ENCODE assay signal across 24 mouse cellular contexts in genomic region chr8:83911809-83912731, GRCm38 (mm10). TPM values are rescaled to one million over a fixed set of nuclear protein-coding genes. Genes with fewer than 3 reads are reported as not detected.
A peak's percentile ranks its signal among the peaks of the same experiment; 100 is the strongest.
DNase-seq lines count a peak whose midpoint lies in the region; ATAC-seq and TF ChIP-seq lines count a peak whose summit lies in the region.
"Had no signal": no experiment of that assay in that cellular context is flagged by ENCODE, and none has a peak within 500 bp of the region (broad histone marks: within the 10 kb centered on the region; RNA-seq: fewer than 3 reads in every experiment).

No protein-coding gene starts in this region.

- no peak for TF ChIP-seq CTCF in layer of hippocampus, adult 2 months (conservative IDR thresholded peaks at IDR 0.05)
- no peak for TF ChIP-seq CTCF in lung, embryonic 14.5 days (IDR thresholded peaks at IDR 0.05; ENCODE audit: low read depth)

- intact Hi-C loops in heart, postnatal 25 days (cut with DNase I), result no loop called here

- H3K4me1 ChIP-seq in heart, embryonic 13.5 days, result peaks cover 89% of the 10 kb centered on the region
- H3K4me1 ChIP-seq in lung, embryonic 14.5 days (ENCODE audit: insufficient read depth), result peaks cover 23% of the 10 kb centered on the region
- H3K4me1 ChIP-seq in midbrain, embryonic 16.5 days (ENCODE audit: control insufficient read depth, insufficient read depth, low read length), result peaks cover 23% of the 10 kb centered on the region

- no peak for ATAC-seq in heart, embryonic 13.5 days (ENCODE audit: extremely low read depth, insufficient number of reproducible peaks, low FRiP score, low TSS enrichment)
- peak; percentile 36; the same call in 1 of the 2 replicates for ATAC-seq in lung, embryonic 14.5 days (ENCODE audit: insufficient read depth)
- ATAC-seq in midbrain, embryonic 16.5 days, result no peak
- ATAC-seq: hindbrain, postnatal 0 days; midbrain, embryonic 15.5 days had no signal

- H3K9ac ChIP-seq in heart, embryonic 13.5 days, result no peak overlapping the region
- H3K9ac ChIP-seq in lung, embryonic 14.5 days, result no peak overlapping the region
- H3K9ac ChIP-seq in midbrain, embryonic 16.5 days (ENCODE audit: low read depth, low read length), result no peak overlapping the region
- H3K9ac ChIP-seq: limb, embryonic 13.5 days; liver, embryonic 15.5 days; midbrain, embryonic 15.5 days; neural tube, embryonic 15.5 days had no signal

- H3K4me3 ChIP-seq in heart, embryonic 13.5 days, result no peak overlapping the region
- H3K4me3 ChIP-seq in layer of hippocampus, adult 2 months, result no peak overlapping the region
- H3K4me3 ChIP-seq in lung, embryonic 14.5 days (ENCODE audit: low read depth, low read length), result no peak overlapping the region
- no peak overlapping the region for H3K4me3 ChIP-seq in midbrain, embryonic 16.5 days (ENCODE audit: low read depth, low read length)
- H3K4me3 ChIP-seq: forebrain, embryonic 10.5 days; hindbrain, embryonic 10.5 days; limb, embryonic 13.5 days; liver, embryonic 15.5 days; megakaryocyte, embryonic 14.5 days; midbrain, embryonic 15.5 days; neural tube, embryonic 15.5 days had no signal

- no peaks in the 10 kb centered on the region for H3K27me3 ChIP-seq in heart, embryonic 13.5 days (replicated peaks)
- H3K27me3 ChIP-seq in lung, embryonic 14.5 days (ENCODE audit: insufficient read depth, low read length), result no peaks in the 10 kb centered on the region
- no peaks in the 10 kb centered on the region for H3K27me3 ChIP-seq in midbrain, embryonic 16.5 days (ENCODE audit: control insufficient read depth, insufficient read depth, low read depth, low read length)
- H3K27me3 ChIP-seq: CH12.LX; limb, embryonic 13.5 days; liver, embryonic 15.5 days; midbrain, embryonic 15.5 days; neural tube, embryonic 15.5 days had no signal

- peak overlapping the region; percentile 48 for H3K27ac ChIP-seq in heart, embryonic 13.5 days (replicated peaks)
- H3K27ac ChIP-seq in layer of hippocampus, adult 2 months, result peak overlapping the region; percentile 6; the same call in 1 of the 2 replicates
- peak overlapping the region; percentile 50; the same call in 1 of the 2 replicates for H3K27ac ChIP-seq in lung, embryonic 14.5 days (ENCODE audit: low read depth)
- H3K27ac ChIP-seq in midbrain, embryonic 16.5 days (ENCODE audit: low read length), result no peak overlapping the region
- H3K27ac ChIP-seq: forebrain, embryonic 10.5 days; hindbrain, embryonic 10.5 days; hindbrain, postnatal 0 days; limb, embryonic 13.5 days; liver, embryonic 15.5 days; midbrain, embryonic 15.5 days; neural tube, embryonic 15.5 days had no signal

- no peak for DNase-seq in heart, postnatal 25 days (ENCODE audit: low spot score)
- no peak for DNase-seq in layer of hippocampus, adult 2 months (ENCODE audit: low spot score in 2 of 2)
- DNase-seq in layer of hippocampus, postnatal 14 days (ENCODE audit: low spot score in 2 of 2), result no peak
- peak; percentile 57 for DNase-seq in lung, embryonic 14.5 days
- DNase-seq in lung, postnatal 36 days, result peak; percentile 72
- no peak for DNase-seq in urinary bladder, postnatal 14 days (ENCODE audit: low spot score)
- DNase-seq: adrenal gland, postnatal 36 days; cerebellum, adult 18-20 months; cerebellum, postnatal 25 days; embryo, embryonic 11 days; heart, adult 18-20 months; kidney, adult 18-20 months; right cerebral cortex, postnatal 25 days had no signal

- no peak overlapping the region for H3K4me2 ChIP-seq in heart, embryonic 13.5 days
- H3K4me2 ChIP-seq in lung, embryonic 14.5 days, result no peak overlapping the region
- no peak overlapping the region for H3K4me2 ChIP-seq in midbrain, embryonic 16.5 days (ENCODE audit: low read length)
- H3K4me2 ChIP-seq: limb, embryonic 13.5 days; liver, embryonic 15.5 days; midbrain, embryonic 15.5 days; neural tube, embryonic 15.5 days had no signal

- no peaks in the 10 kb centered on the region for H3K9me3 ChIP-seq in heart, embryonic 13.5 days
- no peaks in the 10 kb centered on the region for H3K9me3 ChIP-seq in lung, embryonic 14.5 days (ENCODE audit: low read depth, low read length)
- no peaks in the 10 kb centered on the region for H3K9me3 ChIP-seq in midbrain, embryonic 16.5 days (replicated peaks; ENCODE audit: control insufficient read depth, low read length, poor library complexity, severe bottlenecking)
- H3K9me3 ChIP-seq: forebrain, embryonic 10.5 days; hindbrain, embryonic 10.5 days; limb, embryonic 13.5 days; liver, embryonic 15.5 days; megakaryocyte, embryonic 14.5 days; midbrain, embryonic 15.5 days; neural tube, embryonic 15.5 days had no signal

- H3K36me3 ChIP-seq in heart, embryonic 13.5 days, result peaks cover 3% of the 10 kb centered on the region; the same call in 1 of the 2 replicates
- H3K36me3 ChIP-seq in lung, embryonic 14.5 days (ENCODE audit: insufficient read depth), result no peaks in the 10 kb centered on the region
- no peaks in the 10 kb centered on the region; the same call in 1 of the 2 replicates for H3K36me3 ChIP-seq in midbrain, embryonic 16.5 days (ENCODE audit: control insufficient read depth, insufficient read depth, low read length)
- H3K36me3 ChIP-seq: liver, embryonic 15.5 days; midbrain, embryonic 15.5 days; neural tube, embryonic 15.5 days had no signal

- WGBS in heart, embryonic 13.5 days, result 61% methylated on average over 5 of the region's 5 CpGs
- 58% methylated on average over 5 of the region's 5 CpGs for WGBS in lung, embryonic 14.5 days
- WGBS in midbrain, embryonic 16.5 days, result 82% methylated on average over 5 of the region's 5 CpGs

RNA-seq across cellular contexts. Expression of gene Adgrl1, which starts 12.2 kb away (rescaled TPM):
- polyA plus RNA-seq in heart, embryonic 13.5 days (2015; fragmentation: Nextera tagmentation; extraction: Ambion mirVana), result 8.5 and 8.7 TPM in 2 replicates
- 10 to 100 TPM; 12.7 to 17.8 TPM for total RNA-seq in heart, postnatal 25 days (2021)
- total RNA-seq in layer of hippocampus, adult 2 months (2021), result 100 to 1,000 TPM; 328 to 329 TPM
- 100 to 1,000 TPM; 345 to 352 TPM for total RNA-seq in layer of hippocampus, postnatal 14 days (2021)
- 23.3 and 29.1 TPM in 2 replicates for polyA plus RNA-seq in lung, embryonic 14.5 days (2014; fragmentation: Nextera tagmentation; extraction: Ambion mirVana)
- polyA plus RNA-seq in midbrain, embryonic 16.5 days (2015; fragmentation: Nextera tagmentation; extraction: Ambion mirVana), result 54.8 and 59.8 TPM in 2 replicates

RNA-seq across cellular contexts. Expression of gene Gm10644, which starts 42.9 kb away (rescaled TPM):
- polyA plus RNA-seq in heart, embryonic 13.5 days (2015; fragmentation: Nextera tagmentation; extraction: Ambion mirVana), result 0.41 and 0.55 TPM in 2 replicates
- total RNA-seq in heart, postnatal 25 days (2021), result under 1 TPM; 0.61 to 0.70 TPM
- under 1 TPM; 0.44 to 0.87 TPM for total RNA-seq in layer of hippocampus, adult 2 months (2021)
- total RNA-seq in layer of hippocampus, postnatal 14 days (2021), result under 1 TPM; 0.17 to 0.25 TPM
- 0.50 and 0.64 TPM in 2 replicates for polyA plus RNA-seq in lung, embryonic 14.5 days (2014; fragmentation: Nextera tagmentation; extraction: Ambion mirVana)
- polyA plus RNA-seq in midbrain, embryonic 16.5 days (2015; fragmentation: Nextera tagmentation; extraction: Ambion mirVana), result 0.58 and 0.69 TPM in 2 replicates

RNA-seq across cellular contexts. Expression of gene Asf1b, which starts 43.2 kb away (rescaled TPM):
- polyA plus RNA-seq in heart, embryonic 13.5 days (2015; fragmentation: Nextera tagmentation; extraction: Ambion mirVana), result 57.0 and 62.7 TPM in 2 replicates
- total RNA-seq in heart, postnatal 25 days (2021), result 1 to 10 TPM; 1.1 to 1.7 TPM
- total RNA-seq in layer of hippocampus, adult 2 months (2021), result under 1 TPM; 0.44 to 0.82 TPM
- 1 to 10 TPM; 1.1 TPM for total RNA-seq in layer of hippocampus, postnatal 14 days (2021)
- 87.4 and 88.9 TPM in 2 replicates for polyA plus RNA-seq in lung, embryonic 14.5 days (2014; fragmentation: Nextera tagmentation; extraction: Ambion mirVana)
- polyA plus RNA-seq in midbrain, embryonic 16.5 days (2015; fragmentation: Nextera tagmentation; extraction: Ambion mirVana), result 6.1 and 6.7 TPM in 2 replicates

Comparison
In these comparisons a context has a peak if more than half of its experiments do, and no peak if none do; other contexts are left out.
1. DNase-seq: peak in lung, embryonic 14.5 days (single experiment) and lung, postnatal 36 days (single experiment); none in heart, postnatal 25 days (single experiment), layer of hippocampus, adult 2 months (0 of 2), layer of hippocampus, postnatal 14 days (0 of 2) and urinary bladder, postnatal 14 days (single experiment).
2. RNA of gene Adgrl1, which starts 12.2 kb away (total RNA-seq): 345 to 352 TPM in layer of hippocampus, postnatal 14 days and 328 to 329 TPM in layer of hippocampus, adult 2 months; 12.7 to 17.8 TPM in heart, postnatal 25 days; every median in the first group is over 10 times any median in the second.